12 mouse cellular contexts compared by ENCODE assay signal in the genomic region with DNA sequence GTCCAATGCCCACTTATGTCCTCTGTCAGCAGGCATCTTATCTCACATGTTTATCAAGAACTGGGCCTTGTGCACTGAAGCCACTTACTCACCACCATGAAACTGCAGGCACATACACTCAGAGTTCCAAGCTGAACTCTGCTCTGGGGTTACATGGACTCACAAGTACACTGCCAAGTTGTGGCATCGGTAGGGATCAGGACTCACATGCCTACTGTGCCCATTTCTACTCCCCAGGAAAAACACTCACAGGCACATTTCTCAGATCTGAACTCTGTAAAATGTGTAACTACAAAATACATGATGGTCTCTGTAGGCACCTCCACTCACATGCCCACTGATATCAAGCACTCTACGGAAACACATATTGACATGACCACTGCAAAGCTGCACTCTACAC. TPM values are rescaled to one million over a fixed set of nuclear protein-coding genes. Genes with fewer than 3 reads are reported as not detected.
DNase-seq lines count a peak whose midpoint lies in the region.
"Had no signal": no experiment of that assay in that cellular context is flagged by ENCODE, and none has a peak within 500 bp of the region (broad histone marks: within the 10 kb centered on the region; RNA-seq: fewer than 3 reads in every experiment).

No protein-coding gene starts in this region.

- DNase-seq in adrenal gland, postnatal 14 days: peak; percentile 1
- peak; percentile 34 for DNase-seq in heart, adult 11 months
- peak; percentile 2 for DNase-seq in kidney, adult 18-20 months
- DNase-seq in ovary, postnatal 36 days (ENCODE audit: low spot score): peak; percentile 2
- DNase-seq in urinary bladder, postnatal 25 days (ENCODE audit: low spot score): peak; percentile 1

RNA-seq across cellular contexts. Expression of a gene that starts 33.5 kb away (rescaled TPM):
- total RNA-seq in adrenal gland, postnatal 14 days (2021): not detected in 2 replicates
- total RNA-seq: adrenal gland, adult 18-20 months; adrenal gland, adult 8-10 months; adrenal gland, postnatal 25 days; adrenal gland, postnatal 4 days; CH12.LX; forebrain, postnatal 0 days; G1E had no signal

Comparison
In these comparisons a context has a peak if more than half of its experiments do, and no peak if none do; other contexts are left out.
1. Peak in every context shown above with its lines: DNase-seq.